Mouse (Mus musculus): ENCODE measurements around the gene Mtss1l. TPM values are rescaled to one million over a fixed set of nuclear protein-coding genes. Genes with fewer than 3 reads are reported as not detected.

The Mtss1l gene
- total and polyA plus RNA-seq, 2 experiments from 2014 or later = 49.0 to 71.1 TPM

DNA sequence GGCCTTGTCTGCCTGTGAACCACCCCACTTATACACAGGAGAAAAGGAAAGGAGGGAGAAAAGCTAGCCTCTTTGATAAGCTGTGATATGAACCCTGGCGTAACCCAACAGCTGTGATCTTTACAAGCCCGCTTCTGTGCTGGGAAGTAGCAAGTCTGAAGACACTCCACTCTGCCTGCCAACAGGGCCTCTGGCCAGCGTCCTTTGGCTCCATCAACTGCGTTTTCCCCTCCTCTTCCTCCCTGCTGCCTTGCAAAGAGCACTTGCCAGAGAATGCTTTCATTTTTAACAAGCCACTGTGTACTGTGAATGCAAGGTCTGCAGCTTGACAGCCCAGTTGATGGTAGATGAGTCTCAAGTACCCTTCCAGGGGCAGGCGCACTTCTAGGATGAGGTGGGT, 33.5 kb upstream of the Mtss1l start:
- Histone ChIP-seq H3K4me2 (ENCODE audit: low read depth) (no peak overlapping the region), H3K36me3 (ENCODE audit: insufficient read depth) (peaks cover 24% of the 10 kb centered on the region), H3K9me3 (ENCODE audit: low read length) (no peaks in the 10 kb centered on the region), H3K27ac (ENCODE audit: low read depth, low read length) (peak overlapping the region; percentile 57), H3K4me1 (ENCODE audit: insufficient read depth) (no peaks in the 10 kb centered on the region), H3K9ac (no peak overlapping the region), H3K4me3 (ENCODE audit: low read depth, low read length) (no peak overlapping the region), H3K27me3 (ENCODE audit: insufficient read depth, low read length) (no peaks in the 10 kb centered on the region)
- ATAC-seq (peak; percentile 93), DNase-seq (peak; percentile 72)
- TF ChIP-seq CTCF (IDR thresholded peaks at IDR 0.05; ENCODE audit: low read depth) = no peak
- 58% methylated on average over 5 of the region's 5 CpGs for WGBS

DNA sequence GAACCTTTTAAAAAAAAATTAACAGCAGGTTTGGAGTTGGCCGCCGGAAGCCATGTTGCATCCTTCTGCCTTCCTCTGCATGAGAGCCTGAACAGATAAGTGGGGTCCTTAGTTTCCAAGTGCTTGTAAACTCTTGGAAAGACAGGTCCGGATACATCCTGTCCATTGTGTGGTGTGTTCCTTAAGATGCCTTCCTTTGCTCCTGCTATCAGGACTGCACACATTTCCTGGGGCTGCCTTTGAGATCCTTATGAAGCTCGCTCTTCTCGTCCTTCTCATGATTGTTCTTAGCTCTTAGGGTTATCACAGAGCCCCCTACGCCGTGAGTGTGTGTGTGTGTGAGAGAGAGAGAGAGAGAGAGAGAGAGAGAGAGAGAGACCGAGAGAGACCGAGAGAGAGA, 31.3 kb upstream of the Mtss1l start:
- WGBS = 86% methylated on average over 9 of the region's 9 CpGs
- H3K9me3 ChIP-seq (ENCODE audit: low read length) = no peaks in the 10 kb centered on the region
- no peak for DNase-seq

DNA sequence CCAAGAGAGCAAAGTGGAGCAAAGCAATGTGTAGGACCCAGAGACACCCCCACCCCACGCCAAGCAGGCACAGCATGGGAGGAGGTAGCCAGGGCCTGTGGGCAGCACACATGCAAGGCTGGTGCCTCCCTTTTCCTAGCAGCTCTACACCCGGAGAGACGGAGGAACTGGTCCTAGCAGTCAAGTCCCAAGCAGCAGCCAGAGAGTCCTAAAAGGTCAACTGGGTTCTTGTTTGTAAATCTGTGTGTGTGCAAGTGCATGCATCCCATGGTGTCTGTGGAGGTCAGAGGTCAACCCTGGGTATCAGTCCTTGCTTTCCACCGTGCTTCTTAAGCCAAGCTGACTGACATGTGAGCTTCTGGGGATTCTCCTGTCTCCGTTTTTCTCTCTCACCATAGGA, 27.1 kb upstream of the Mtss1l start:
- no peak overlapping the region for H3K4me2 ChIP-seq (ENCODE audit: low read depth)
- H3K9me3 ChIP-seq (ENCODE audit: low read length) = no peaks in the 10 kb centered on the region
- H3K36me3 ChIP-seq (ENCODE audit: insufficient read depth) = 0 out of 2 replicates have a peak, but pooled peaks cover 3% of the 10 kb centered on the region
- peaks cover 19% of the 10 kb centered on the region for H3K4me1 ChIP-seq (ENCODE audit: insufficient read depth)
- no peak overlapping the region for H3K27ac ChIP-seq (ENCODE audit: low read depth, low read length)
- no peak for TF ChIP-seq CTCF (IDR thresholded peaks at IDR 0.05; ENCODE audit: low read depth)
- 77% methylated on average over 5 of the region's 5 CpGs for WGBS
- ATAC-seq = no peak
- no peak for DNase-seq
- H3K9ac ChIP-seq = no peak overlapping the region
- H3K27me3 ChIP-seq (ENCODE audit: insufficient read depth, low read length) = no peaks in the 10 kb centered on the region
- no peak overlapping the region for H3K4me3 ChIP-seq (ENCODE audit: low read depth, low read length)

More for the DNA sequence above, 31.3 kb upstream of the Mtss1l start:
- Histone ChIP-seq H3K4me3 (ENCODE audit: low read depth, low read length) (no peak overlapping the region), H3K36me3 (ENCODE audit: insufficient read depth) (peaks cover 12% of the 10 kb centered on the region; the same call in 1 of the 2 replicates), H3K27me3 (ENCODE audit: insufficient read depth, low read length) (no peaks in the 10 kb centered on the region), H3K4me1 (ENCODE audit: insufficient read depth) (peaks cover 4% of the 10 kb centered on the region; the same call in 1 of the 2 replicates), H3K9ac (no peak overlapping the region), H3K27ac (ENCODE audit: low read depth, low read length) (no peak overlapping the region; the same call in 1 of the 2 replicates), H3K4me2 (ENCODE audit: low read depth) (no peak overlapping the region)
- no peak for ATAC-seq
- TF ChIP-seq CTCF (IDR thresholded peaks at IDR 0.05; ENCODE audit: low read depth) = no peak

DNA sequence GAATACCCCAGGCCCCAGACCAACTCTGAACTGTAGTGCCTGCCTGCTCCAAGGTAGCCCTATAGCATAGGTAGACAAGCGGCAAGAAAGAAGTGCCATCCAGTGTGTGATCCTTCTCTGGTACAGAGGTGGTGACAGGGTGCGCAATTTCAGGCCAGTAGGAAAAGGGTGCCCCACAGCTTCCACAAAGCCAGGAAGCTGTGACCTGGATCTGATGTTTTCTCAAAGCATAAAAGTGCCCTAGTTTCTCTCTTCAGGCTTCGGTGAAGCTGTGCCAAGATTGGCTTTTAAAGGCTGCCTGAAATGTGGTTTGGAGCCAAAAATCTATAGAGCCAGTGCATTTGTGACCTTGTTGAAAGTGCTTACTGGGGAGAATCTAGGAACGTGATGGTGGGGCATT, 26.4 kb upstream of the Mtss1l start:
- Histone ChIP-seq H3K4me3 (ENCODE audit: low read depth, low read length) (no peak overlapping the region), H3K9me3 (ENCODE audit: low read length) (no peaks in the 10 kb centered on the region), H3K4me1 (ENCODE audit: insufficient read depth) (peaks cover 19% of the 10 kb centered on the region), H3K9ac (no peak overlapping the region), H3K4me2 (ENCODE audit: low read depth) (no peak overlapping the region), H3K27me3 (ENCODE audit: insufficient read depth, low read length) (no peaks in the 10 kb centered on the region), H3K27ac (ENCODE audit: low read depth, low read length) (peak overlapping the region; percentile 36; the same call in 1 of the 2 replicates), H3K36me3 (ENCODE audit: insufficient read depth) (0 out of 2 replicates have a peak, but pooled peaks cover 3% of the 10 kb centered on the region)
- ATAC-seq = no peak
- 50% methylated on average over 4 of the region's 4 CpGs for WGBS
- no peak for DNase-seq
- TF ChIP-seq CTCF (IDR thresholded peaks at IDR 0.05; ENCODE audit: low read depth) = no peak

DNA sequence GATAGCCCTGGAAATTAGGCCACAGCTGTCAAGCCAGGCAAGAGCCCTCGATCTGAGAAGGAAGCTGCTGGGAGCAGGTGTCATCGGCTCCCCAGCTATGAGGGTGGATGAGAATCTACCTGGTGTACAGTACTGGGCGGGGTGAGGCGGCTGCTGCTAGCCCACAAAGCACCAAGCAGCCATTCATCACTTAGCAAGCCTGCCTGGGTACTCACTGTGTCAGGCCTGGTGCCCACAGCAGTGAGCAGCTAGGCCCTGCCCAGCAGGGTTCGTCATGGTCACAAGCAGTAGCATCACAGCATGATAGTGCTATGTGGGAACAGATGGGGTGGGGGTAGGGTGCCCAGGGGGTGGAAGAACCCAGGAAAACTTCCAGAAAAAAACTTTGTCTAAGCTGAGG, 25.8 kb upstream of the Mtss1l start:
- H3K4me2 ChIP-seq (ENCODE audit: low read depth) = no peak overlapping the region
- H3K4me1 ChIP-seq (ENCODE audit: insufficient read depth) = peaks cover 19% of the 10 kb centered on the region
- H3K9me3 ChIP-seq (ENCODE audit: low read length) = no peaks in the 10 kb centered on the region
- no peaks in the 10 kb centered on the region for H3K27me3 ChIP-seq (ENCODE audit: insufficient read depth, low read length)
- H3K27ac ChIP-seq (ENCODE audit: low read depth, low read length) = peak overlapping the region; percentile 29; the same call in 1 of the 2 replicates
- DNase-seq (no peak), ATAC-seq (0 out of 2 replicates have a peak, but pooled peaks have one; percentile 10)
- no peak overlapping the region for H3K4me3 ChIP-seq (ENCODE audit: low read depth, low read length)
- 0 out of 2 replicates have a peak, but pooled peaks cover 3% of the 10 kb centered on the region for H3K36me3 ChIP-seq (ENCODE audit: insufficient read depth)
- WGBS = 71% methylated on average over 5 of the region's 5 CpGs
- H3K9ac ChIP-seq = no peak overlapping the region
- no peak for TF ChIP-seq CTCF (IDR thresholded peaks at IDR 0.05; ENCODE audit: low read depth)

DNA sequence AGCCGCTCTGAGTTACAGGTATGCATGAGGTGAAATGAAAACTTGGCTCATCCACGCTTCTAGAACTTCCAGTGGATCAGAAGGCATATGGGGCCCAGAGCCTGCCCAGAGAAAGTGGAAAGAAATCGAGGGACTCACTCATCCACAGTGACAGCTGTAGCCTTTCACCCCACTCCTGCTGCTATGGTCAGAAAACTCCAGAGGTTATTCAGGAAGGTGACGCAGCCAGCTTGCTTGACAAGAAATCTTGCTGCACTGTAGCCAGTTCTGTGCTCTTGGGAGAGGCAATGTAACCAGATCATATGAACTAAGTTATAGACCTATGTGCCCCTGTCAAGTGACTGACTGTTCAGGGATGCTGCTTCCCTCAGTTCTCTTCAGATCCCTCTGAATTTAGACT, 25.2 kb upstream of the Mtss1l start:
- Histone ChIP-seq H3K4me1 (ENCODE audit: insufficient read depth) (peaks cover 19% of the 10 kb centered on the region), H3K9ac (no peak overlapping the region), H3K27ac (ENCODE audit: low read depth, low read length) (0 out of 2 replicates have a peak overlapping the region, but pooled peaks have one; percentile 83), H3K36me3 (ENCODE audit: insufficient read depth) (0 out of 2 replicates have a peak, but pooled peaks cover 3% of the 10 kb centered on the region), H3K27me3 (ENCODE audit: insufficient read depth, low read length) (no peaks in the 10 kb centered on the region), H3K9me3 (ENCODE audit: low read length) (no peaks in the 10 kb centered on the region), H3K4me3 (ENCODE audit: low read depth, low read length) (no peak overlapping the region), H3K4me2 (ENCODE audit: low read depth) (no peak overlapping the region)
- ATAC-seq = no peak
- 86% methylated on average over 4 of the region's 4 CpGs for WGBS
- no peak for TF ChIP-seq CTCF (IDR thresholded peaks at IDR 0.05; ENCODE audit: low read depth)
- DNase-seq = no peak

DNA sequence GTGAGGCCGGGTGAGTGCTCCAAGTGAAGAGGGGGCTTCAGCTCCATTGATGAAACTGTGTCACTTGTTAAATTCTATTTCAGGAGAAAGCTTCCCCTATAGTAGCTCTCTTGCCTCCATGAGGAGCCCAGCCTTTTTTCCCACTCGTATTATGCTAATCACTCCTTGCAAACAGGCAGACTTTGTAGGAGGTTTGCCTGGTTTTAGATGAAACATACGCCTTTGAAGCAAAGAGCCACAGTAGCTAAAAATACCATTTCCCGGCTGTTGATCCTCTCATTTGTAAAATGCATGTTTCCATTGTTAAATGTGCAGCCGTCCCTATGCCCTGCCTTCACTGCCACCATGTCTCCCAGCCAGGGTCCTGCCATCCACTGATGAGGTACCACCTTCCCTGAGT, 23.7 kb upstream of the Mtss1l start:
- Histone ChIP-seq H3K4me1 (ENCODE audit: insufficient read depth) (peaks cover 19% of the 10 kb centered on the region), H3K4me3 (ENCODE audit: low read depth, low read length) (no peak overlapping the region), H3K27ac (ENCODE audit: low read depth, low read length) (peak overlapping the region; percentile 83), H3K36me3 (ENCODE audit: insufficient read depth) (no peaks in the 10 kb centered on the region), H3K9ac (no peak overlapping the region), H3K9me3 (ENCODE audit: low read length) (no peaks in the 10 kb centered on the region), H3K4me2 (ENCODE audit: low read depth) (no peak overlapping the region), H3K27me3 (ENCODE audit: insufficient read depth, low read length) (no peaks in the 10 kb centered on the region)
- ATAC-seq = peak; percentile 70
- no peak for TF ChIP-seq CTCF (IDR thresholded peaks at IDR 0.05; ENCODE audit: low read depth)
- peak; percentile 45 for DNase-seq
- WGBS = 47% methylated on average over 5 of the region's 5 CpGs
